Mouse (Mus musculus) lung, postnatal 36 days (tissue): ENCODE measurements around the gene Sec62.

Source experiments
- DNase-seq: peaks from one replicate; pipeline ENCODE4 v3.0.0; 2022; ENCODE audit warnings: mixed read lengths

The Sec62 gene

DNA sequence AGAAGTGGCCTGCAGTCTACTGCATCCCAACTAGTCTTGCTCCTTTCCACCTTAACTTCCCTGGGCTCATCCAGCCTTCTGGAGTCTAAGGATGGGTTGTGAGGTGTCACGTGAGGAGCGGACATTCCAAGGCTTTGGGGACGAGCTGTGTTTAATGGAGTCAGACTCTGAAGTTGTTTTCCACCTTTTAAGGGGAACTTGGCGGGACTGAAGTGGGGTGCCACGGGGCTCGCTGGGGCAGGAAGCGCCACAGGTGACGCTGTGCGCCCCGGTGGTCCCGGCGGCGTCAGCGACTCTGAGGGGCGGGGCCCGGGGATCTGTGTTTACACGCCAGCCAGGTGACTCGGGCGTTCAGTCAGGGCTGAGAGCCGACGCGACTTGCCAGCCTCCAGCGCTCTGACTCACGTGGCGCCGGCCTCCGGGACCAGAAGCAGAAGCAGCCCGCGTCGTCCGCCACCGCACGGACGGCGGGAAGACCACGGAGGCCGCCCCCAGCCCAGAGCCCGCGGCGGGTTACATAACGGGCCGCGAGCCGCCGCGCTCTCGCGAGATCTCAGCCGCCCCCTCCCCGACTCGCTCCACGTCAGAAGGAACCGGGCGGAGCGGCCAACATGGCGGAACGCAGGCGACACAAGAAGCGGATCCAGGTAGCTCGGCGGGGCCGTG, at the start of gene Sec62:
TSS of gene Sec62 (plus strand) at position 139 of the 666 bp plus-strand sequence.
- DNase-seq = peak; percentile 94

DNA sequence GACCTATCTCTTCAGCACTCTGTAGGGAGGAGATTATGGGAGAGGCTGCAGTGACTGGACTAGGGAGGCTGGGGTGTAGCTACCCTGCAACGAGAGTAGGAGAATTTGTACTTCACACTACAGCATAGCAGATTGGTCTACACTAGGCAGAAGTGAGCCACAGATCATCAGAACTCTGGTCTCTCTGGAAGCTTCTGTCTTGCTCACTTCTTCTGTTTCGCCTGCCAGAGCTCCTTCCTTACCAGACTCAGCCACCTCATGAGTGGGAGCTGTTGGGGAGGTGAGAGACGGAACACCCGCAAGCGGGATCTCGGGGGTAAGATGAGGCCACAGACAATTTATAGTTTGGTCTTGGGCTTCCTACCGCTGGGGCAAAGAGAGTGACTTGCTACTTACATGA, 49.8 kb upstream of the Sec62 start:
- no peak for DNase-seq

DNA sequence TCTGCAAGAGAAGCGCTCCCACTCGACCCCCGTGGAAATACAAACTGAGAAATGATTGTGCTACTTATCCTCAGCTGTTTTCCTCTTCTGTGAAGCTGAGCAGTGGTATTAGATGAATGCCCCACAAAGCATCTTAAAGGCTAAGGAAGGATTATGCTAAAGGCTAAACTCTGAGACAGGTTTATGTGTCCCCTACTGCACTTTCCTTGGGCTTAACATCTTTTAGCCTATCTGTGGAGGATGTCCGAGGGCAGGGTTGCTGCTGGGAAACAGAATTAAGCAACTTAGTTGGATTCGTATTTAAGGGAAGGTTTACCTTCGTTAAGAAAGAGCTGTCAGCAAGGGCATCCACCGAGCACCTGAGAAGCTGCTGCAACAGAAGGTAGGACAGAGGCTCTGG, 46.7 kb upstream of the Sec62 start, which contains the start of gene Samd7:
TSS of gene Samd7 (plus strand) at position 288 of the 400 bp plus-strand sequence.
- DNase-seq = no peak

DNA sequence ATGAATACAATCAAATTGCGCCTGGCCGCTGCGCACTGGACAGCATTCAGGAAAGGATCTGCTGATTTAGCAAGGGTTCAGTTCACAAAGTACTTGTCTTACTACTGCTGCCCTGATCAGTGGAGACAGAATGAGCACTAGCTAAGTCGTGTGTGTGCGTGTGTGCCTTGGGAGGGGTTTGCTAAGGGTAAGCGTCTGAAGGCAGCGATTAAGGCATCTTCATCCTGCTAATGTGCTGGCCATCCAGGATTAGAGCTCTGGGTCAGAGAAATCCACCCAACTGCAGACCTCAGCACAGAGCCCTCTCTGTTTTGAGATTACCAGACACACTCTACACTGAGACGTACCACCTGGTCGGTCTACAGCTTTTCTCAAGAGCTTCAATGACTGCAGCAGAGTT, 44.4 kb upstream of the Sec62 start:
- DNase-seq = no peak

DNA sequence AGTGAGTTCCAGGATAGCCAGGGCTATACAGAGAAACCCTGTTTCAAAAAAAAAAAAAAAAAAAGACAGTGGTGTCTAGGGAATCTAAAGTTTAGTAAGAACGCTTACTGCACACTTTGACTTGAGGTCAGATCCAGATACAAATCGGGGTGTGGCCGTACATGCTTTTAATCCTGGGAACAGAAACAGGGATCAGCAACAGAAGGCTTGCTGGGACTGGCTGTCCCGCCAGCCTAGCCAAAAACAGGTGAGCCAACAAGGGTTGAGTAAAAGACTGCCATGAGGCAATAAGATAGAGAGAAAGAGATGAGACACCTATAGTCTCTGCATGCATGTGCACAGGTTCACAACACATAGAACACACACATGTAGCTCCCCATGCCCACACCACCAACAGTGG, 38.0 kb upstream of the Sec62 start:
- no peak for DNase-seq

DNA sequence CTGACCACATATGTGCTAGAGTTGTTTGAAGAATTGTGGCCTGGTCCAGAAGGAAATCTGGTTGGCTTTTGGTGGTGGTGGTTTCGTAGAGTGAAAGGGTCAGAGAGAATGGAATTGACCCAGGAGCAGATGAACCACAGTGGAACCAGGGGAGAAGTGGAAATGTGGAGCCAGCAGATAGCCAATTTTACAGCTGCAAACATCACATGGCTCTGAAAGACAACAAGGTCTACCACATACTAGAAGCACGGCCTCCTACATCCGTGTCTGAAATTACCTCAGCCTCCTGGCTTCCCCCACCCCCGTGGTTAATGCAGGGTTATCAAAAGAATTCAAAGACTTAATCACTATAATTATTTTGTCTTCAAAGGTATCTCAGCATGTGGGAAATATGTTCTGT, 27.8 kb upstream of the Sec62 start:
- no peak for DNase-seq

DNA sequence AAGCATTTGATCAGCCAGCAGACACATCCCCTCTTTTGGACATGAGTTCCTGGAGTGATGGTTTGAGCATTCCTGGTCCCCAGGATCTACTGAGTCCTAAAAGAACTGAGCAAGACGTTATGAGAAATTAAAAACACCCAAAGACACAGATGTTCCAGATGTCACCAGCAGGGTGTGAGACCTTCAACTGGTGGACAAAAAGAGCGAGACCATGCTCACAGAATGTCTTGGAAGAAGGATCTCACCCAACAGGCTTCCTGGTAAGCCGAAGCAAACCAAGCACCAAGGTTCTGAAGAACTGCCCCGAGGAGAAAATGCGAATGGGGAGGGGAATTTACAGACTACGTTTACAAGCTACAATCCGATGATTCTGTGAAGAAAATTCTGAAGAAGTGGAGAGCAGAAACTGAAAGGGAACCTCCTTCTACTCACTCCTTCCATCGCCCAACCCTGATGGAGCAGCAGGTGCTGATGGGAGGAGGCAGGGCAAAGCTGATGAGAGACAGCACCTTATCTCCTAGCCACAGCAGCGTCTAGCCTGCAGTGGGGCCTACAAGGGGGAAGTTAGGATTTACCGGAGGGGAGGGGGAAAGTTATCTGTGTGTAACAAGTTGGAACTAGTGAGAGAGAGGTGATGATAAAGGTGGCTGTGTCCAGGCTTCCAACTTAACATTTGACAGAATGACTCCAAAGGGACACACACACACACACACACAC, 27.2 kb upstream of the Sec62 start:
- peak; percentile 28 for DNase-seq

DNA sequence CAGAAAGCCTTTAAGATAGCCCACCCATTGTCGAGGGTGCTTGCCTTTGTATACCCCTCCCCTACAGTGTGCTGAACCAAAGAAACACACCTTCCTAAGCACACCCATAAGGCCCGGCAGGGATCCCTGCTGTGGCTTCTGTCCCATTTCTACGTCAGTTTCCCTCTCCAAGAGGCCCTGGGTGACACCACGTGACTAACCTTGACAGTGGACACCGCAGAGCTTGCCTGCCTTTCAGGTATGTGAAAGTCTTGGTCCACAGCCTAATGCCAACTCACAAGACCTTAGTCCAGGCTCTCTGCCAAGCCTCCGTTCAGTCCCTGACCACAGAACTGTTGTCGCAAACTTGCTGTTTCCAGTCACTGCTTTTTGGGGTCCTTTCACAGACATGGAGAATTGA, 26.5 kb upstream of the Sec62 start:
- DNase-seq = peak; percentile 64

DNA sequence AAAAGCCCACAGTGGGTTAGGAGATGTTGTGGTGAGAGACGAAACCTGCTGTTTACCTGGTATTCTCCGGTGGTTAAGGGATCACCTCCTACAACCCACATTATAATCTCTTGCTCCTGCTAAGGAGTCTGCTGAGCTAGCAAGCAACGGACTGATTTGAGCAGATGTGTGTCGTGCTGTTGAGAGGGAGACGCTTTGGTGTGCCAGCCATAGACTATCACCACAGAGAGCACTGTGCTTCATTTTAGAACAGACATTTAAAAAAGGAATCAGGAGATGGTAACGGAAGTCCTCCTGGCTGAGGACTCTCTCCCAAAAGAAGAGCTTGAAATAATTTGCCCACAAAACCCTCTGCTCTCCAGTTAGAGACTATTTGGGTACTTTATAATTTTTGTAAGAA, 25.4 kb upstream of the Sec62 start:
- no peak for DNase-seq

DNA sequence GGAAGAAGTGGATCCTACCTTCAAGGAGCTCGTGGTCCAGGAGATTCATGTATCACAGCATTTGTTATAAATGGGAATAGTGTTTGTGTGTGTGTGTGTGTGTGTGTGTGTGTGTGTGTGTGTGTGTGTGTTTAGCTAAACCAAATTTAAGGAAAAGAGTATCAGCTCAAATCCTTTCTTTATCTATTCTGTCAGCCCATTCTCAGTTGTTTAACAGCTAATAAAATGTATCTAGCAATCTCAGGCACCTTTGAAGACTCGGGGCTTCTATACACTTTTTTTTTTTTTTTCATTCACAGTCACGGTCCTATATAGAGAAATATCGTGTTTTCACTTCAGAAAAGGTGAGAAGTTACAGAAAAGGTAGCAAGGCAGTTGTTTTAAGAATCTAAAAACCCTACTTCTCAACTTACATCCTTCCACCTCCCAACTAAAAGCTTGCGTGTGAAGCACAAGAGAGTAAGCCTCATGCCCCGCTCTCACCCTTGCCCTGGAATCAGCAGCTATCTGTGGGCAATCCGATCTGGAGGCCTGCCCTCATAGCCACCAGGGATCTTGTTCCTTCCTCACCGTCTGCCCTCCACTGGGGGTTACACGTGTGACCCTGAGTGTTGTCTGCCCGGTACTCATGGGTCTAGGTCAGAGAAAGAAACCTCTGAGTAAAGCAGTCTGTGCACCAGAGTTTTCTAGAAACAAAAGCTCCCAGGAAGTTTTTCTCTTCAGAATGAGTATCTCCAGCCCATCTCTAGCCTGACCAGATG, 22.7 kb upstream of the Sec62 start:
- DNase-seq = no peak

DNA sequence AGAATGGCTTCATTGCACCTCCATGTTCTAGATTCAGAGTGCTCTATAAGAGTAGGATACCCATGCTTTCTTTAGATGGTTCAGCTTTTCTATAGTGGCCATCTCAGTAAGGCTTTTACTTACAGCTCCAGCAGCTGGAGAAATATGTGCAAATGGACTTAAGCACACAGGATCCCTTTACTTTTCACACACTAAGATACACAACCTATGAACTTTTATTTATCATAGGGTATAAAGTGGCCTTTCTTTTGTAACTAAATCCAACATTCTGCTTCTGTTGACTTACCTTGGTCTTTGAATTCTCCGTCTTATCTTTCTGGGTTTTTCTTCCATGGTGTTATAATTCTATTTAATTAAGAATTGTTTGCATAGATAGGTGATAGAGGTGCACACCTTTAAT, 21.1 kb upstream of the Sec62 start:
- no peak for DNase-seq

DNA sequence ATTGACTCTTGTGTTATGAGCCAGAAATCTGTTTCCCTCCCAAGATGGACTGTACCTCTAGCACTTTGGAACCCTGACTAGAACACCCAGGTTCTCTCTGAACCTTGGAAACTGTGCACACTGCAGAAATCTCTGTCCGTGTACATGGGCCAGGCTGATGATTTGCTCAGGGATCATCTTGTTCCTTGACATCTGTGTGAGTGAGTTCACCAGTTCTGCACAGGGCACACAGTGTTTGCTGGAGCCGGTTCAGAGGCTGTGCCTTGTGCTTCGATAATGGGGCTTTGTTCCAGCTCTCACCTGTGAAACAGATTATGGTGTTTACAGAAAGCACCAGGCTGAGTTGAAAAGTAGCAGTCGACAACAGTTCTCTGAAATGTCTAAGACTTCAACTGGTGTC, 20.0 kb upstream of the Sec62 start:
- DNase-seq = no peak

DNA sequence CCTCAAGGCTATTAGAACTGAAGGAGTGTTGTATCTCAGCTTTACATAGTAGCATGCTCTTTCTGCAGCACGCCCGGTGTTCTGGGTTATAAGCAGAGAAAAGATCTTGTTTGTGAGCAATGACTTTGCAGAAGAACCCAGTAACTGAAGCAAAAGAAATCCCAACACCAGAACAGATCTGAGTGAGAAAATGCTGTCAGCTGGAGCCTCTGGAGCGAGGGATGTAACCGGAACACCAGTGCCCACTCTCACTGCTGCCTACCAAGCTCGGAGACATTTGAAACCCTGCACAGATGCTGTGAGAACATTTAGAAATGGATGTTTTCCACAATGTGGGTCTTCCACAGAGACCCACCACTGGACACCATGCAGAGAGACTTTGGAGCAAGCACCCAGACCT, 18.0 kb upstream of the Sec62 start:
- no peak for DNase-seq

DNA sequence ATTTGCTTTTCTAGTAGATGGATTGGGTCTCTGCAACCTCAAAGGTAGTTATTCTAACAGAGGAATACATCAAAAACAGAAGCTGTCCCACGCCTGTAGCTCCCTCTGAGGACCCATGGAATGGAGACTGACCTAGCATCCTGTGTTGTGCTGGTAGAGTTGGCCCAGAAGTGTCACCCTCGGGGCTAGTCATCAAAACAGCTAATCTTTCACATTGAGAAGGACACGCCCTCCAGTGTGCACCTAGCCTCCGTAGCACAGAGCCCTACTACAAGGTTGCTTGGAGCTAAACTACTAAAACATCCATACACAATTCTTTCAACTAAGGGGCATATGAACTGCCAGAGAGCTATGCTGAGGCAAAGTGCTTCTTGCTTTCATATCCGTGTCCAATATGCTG, 14.7 kb upstream of the Sec62 start:
- no peak for DNase-seq

DNA sequence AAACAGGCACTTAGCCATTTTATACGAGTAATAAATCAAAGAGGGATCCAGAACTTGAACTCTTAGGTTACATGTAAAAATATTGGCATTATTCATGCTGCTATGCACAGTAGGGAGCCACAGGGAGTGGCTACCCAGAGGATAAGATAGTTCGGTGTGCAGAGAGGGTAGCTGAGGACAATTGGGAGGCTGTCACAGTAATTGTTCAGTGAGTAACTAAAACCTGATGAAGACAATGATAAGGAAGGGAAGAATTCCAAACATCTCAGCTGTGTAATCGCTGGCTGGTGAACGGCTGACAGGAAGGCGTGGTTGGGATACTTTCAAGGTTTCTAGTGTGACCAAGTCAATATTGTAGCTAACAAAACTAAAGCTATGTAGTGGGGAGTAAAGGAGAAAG, 4.1 kb upstream of the Sec62 start:
- DNase-seq = peak; percentile 72

DNA sequence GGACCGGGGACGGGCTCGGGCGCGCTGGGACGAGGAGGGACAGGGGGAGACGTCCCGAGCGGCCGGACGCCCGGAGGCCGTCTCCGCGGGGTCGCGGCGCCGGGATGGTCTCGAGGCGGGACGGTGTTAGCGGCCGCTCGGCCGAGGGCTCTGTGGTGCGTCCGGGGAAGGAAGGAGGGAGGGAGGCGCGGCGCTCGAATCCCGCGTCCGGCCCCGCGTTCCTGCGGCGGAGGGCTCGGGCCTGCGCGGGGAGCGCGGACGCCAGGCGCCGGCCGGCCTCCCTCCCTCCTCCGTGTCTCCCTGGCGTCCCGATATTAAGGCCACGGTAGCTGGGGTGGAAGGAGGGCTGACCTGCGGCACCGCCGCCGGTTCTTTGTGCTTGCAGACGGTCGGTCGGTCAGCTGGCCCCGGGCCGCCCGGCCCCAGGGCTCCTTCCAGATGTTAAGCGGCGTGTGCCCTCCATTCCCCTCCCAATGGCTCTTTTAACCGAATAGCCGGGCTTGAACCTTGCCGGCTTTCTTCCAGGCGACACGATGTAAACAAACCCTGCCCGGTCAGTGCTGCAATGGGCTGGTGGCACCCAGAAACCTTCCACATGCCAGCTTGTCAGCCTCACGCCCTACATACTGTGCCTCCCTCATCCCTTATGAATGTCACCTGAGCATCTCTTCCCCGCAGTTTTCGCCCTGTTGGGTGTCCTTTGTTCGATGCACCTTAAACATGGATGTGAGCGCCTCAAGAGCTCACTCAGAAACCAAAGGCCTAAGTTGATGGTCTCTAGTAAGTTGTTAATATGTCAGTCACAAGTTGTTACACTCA, 937 bp downstream of the Sec62 start:
- peak; percentile 49 for DNase-seq

DNA sequence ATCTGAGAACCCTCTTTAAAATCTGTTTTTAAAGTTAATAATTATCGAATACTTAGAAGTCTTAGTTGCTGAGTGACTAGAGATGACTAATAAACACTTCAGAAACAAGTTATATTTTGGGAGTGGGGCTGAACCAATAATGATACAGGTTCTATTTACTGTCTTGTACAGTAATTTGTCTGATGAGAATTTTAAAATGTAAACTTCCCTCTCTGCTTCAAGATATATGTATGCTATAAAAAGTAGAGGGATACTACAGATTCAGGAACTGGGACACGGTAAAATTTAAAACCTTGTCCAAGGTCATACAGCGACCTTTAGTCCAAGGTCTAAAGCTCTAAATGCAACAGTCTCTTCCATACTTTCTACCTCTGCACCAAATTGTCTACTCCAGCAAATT, 9.5 kb downstream of the Sec62 start:
- no peak for DNase-seq

DNA sequence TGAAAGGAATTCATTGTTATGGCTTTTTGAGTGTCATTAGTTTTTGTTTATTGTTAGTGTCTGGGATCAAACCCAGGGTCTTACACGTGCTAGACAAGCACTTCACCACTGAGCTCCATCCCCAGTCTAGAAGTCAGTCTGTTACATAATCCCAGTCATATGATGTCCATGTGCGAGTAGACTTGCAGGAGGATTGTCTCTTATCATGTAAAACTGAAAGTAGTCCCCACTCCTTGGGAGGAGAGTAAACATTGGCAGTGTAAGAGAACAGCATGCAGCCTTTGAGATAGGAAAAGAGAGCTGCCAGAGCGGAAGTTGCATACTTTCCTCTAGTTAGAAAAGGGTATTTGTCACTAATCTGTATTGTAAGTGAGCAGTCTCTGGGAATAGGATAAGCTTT, 20.2 kb downstream of the Sec62 start:
- DNase-seq = peak; percentile 81

DNA sequence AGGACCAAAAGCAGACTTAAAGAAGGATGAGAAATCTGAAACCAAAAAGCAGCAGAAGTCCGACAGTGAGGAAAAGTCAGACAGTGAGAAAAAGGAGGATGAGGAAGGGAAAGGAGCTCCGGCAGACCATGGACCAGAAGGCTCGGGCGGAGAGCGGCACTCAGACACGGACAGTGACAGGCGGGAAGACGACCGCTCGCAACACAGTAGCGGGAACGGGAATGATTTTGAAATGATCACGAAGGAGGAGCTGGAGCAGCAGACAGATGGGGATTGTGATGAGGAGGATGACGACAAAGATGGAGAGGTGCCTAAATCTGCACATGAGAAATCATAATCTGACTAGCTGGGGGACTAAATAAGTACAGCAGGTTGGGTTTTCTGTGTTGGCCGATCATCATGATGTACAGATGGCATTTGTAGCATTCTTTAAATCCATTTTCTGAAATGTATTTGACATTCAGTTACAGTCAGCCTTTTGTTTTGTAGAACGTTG, 26.0 kb downstream of the Sec62 start:
- no peak for DNase-seq

DNA sequence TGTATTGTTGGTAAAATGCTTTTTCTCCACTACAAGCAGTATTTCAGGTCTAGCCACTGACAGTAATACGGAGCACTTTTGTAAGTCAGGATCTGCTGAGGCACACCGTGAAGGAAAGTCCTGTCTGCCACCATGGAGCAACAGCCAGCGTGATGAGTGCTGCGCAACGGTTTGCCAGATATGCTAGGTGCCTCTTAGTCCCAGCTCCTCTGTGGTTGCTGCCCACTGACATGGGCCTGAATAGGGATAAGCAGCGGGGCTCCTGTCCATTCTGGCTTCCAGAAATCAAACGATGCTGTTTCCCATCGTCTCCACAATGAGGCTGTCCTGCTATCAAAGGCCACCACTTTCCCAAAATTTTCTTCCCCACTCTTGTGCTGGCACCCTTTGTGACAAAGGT, 29.5 kb downstream of the Sec62 start:
- DNase-seq = no peak

DNA sequence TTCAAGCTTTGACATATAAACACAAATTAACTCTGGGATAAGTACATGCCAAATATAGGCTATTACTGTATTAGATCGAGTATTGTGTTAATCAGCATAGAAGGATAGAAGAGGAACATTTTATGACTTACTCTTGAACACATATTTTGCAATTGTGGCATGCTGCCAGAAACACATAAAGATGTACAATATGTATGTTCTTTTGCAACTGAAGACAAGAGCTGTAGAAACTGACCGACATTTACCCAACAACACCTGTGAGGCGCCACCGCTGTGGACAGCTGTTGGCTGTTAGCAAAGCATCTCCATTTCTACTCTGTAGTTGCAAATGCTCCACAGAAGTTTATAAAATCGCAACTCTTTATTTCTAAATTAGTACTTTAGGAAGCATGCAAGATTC, 33.4 kb downstream of the Sec62 start:
- no peak for DNase-seq

DNA sequence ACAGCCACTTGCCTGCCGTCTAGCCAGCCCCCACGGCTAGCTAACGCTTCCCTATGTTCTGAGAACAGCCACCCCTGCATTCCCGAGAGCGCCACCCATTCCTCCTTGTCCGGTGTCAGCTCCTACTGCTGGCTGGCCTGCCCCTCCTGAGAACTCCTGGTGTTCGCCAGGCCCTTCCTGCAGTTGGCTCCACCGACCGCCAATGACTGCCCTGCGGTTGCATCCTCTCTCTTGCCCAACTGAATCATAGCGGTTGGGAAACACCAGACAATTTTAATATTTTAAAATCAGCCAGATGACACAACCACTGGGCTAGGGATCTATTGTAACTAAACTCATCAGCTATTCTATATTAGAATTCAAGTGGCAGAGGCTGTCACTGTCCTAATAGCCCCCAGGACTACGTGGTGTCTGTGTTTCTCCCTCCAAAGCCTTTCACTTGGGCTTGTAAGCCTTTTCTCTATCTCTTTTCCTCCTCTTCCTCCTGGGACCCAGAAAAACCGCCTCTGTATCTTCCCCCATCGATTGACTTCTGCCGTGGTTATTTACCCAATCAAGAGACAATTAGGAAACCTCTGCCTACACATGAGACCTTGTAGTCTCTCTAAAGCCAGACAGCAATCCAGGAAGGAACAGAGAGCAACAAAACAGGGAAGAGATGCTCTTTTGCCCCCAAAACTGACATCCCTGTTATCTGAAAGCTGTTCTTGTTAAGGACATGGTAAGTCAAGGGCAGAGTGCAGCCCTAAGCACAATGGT, 39.4 kb downstream of the Sec62 start:
- DNase-seq = peak; percentile 26
